Mouse (Mus musculus) lung, embryonic 16.5 days (tissue): ENCODE data around the gene Fgfr2. TPM values are rescaled to one million over a fixed set of nuclear protein-coding genes. Genes with fewer than 3 reads are reported as not detected.

Source experiments
- ATAC-seq: fragments of 200-750 bp; cut with Nextera tagmentation; 2 replicates; pipeline ENCODE4 v1.8.0; 2017; ENCODE audit warnings: low read depth, mild to moderate bottlenecking, moderate library complexity
- H3K27ac ChIP-seq: fragments of 300-500 bp; sonication (generic); 2 replicates; pipeline ENCODE4 v1.5.1; 2014; ENCODE audit warnings: mild to moderate bottlenecking, control low read depth, low read length
- H3K27me3 ChIP-seq: fragments of 300-500 bp; sonication (generic); 2 replicates; pipeline ENCODE4 v1.6.1; 2014; ENCODE audit warnings: low read depth, low read length, mixed read lengths; ENCODE audit not compliant: control insufficient read depth, insufficient read depth
- H3K36me3 ChIP-seq: fragments of 300-500 bp; sonication (generic); 2 replicates; pipeline ENCODE4 v1.6.1; 2014; ENCODE audit warnings: low read length; ENCODE audit not compliant: control insufficient read depth, insufficient read depth
- H3K4me1 ChIP-seq: fragments of 300-500 bp; sonication (generic); replicated peaks from 2 replicates; pipeline ENCODE4 v1.6.1; 2014; ENCODE audit warnings: low read length, mixed read lengths; ENCODE audit not compliant: control insufficient read depth, insufficient read depth
- H3K4me2 ChIP-seq: fragments of 300-500 bp; sonication (generic); 2 replicates; pipeline ENCODE4 v1.6.1; 2014; ENCODE audit warnings: low read depth, low read length, control low read depth
- H3K4me3 ChIP-seq: fragments of 300-500 bp; sonication (generic); 2 replicates; pipeline ENCODE4 v1.5.1; 2014; ENCODE audit warnings: mild to moderate bottlenecking, low read length, control low read depth
- H3K9ac ChIP-seq: fragments of 300-500 bp; sonication (generic); 2 replicates; pipeline ENCODE4 v1.6.1; 2014; ENCODE audit warnings: low read length, control low read depth
- H3K9me3 ChIP-seq: fragments of 300-500 bp; sonication (generic); 2 replicates; pipeline ENCODE4 v1.6.1; 2016; ENCODE audit warnings: low read length; ENCODE audit not compliant: control insufficient read depth
- WGBS: fragments of 180-500 bp; shearing (Covaris S2); extraction: QIAGEN DNeasy Blood & Tissue Kit; methylation state at CpG from one replicate; pipeline ENCODE4 v1.1.7; 2014; 5-methylcytosine and 5-hydroxymethylcytosine counted together
- polyA plus RNA-seq: library from polyadenylated mRNA; unstranded; fragments of >200 nt; fragmentation: Nextera tagmentation; extraction: Ambion mirVana; gene quantifications from 2 replicates; pipeline ENCODE4 v1.2.1, GENCODE M21; 2015

Gene Fgfr2
- polyA plus RNA-seq, 1 experiment from 2014 or later = 175 TPM

DNA sequence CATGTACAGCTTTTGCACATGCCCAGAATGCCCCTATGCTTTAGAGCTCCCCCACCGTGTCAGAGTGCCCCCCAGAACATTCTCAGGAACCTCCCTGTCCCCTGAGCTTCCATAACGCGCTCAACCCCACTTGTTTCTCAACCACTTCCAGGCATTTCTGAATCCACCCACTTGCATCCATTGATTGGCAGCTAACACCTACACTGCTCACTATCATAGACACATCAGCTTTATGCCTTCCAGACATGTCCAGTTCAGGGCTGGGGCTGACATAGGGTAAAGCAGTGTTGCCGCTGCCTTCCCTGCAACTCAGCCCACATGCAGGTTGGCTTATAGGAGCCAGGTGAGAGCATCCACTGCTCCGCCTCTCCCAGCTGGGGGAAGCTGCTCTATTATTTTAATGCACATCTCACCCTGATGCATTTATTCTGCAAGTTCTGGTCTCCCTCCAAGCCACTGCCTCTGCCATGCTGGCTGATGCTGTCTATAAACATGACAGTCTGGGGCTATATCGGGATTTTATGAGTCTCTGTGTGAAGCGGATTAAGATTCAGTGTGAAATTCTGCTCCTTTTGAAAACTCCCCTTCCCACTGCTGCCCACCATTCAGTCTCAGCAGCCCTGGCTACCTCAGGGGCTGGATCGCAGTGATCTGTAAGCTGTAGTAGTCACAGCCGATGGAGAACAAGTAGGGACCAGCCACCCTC is 914.1 kb downstream of the Fgfr2 start:
- Histone ChIP-seq H3K4me2 (no peak overlapping the region), H3K36me3 (no peaks in the 10 kb centered on the region), H3K4me3 (no peak overlapping the region), H3K27me3 (no peaks in the 10 kb centered on the region), H3K27ac (no peak overlapping the region), H3K4me1 (no peaks in the 10 kb centered on the region), H3K9me3 (no peaks in the 10 kb centered on the region), H3K9ac (no peak overlapping the region)
- ATAC-seq = no peak
- WGBS = 74% methylated on average over 9 of the region's 9 CpGs

DNA sequence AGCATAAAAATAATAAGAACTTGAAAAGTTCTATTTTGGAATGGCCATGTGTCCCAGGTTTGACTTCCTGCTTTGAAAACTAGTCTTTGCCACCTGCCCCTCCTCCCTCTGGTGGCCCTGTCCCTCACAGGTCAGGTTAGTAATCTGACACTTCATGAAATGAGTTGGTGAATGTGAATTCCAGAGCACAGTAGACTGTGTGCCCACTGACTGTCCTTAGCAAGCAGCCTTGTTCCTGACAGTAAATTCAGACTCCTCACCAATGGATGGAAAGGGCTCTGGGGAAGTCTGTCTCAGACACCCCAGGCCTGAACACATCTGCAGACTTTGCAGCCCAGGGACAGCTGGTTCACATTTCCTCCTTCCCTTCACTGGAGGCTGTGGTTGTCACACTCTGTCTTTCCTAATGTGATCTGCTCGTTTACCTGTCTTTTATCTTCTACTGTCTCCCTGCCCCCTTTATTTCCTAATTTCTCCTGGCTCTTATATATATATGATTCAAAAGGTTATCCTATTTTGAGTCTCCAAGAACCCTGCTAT is 919.0 kb downstream of the Fgfr2 start:
- Histone ChIP-seq H3K4me2 (no peak overlapping the region), H3K27me3 (no peaks in the 10 kb centered on the region), H3K9ac (no peak overlapping the region), H3K4me1 (no peaks in the 10 kb centered on the region), H3K27ac (no peak overlapping the region), H3K9me3 (no peaks in the 10 kb centered on the region), H3K4me3 (no peak overlapping the region), H3K36me3 (no peaks in the 10 kb centered on the region)
- ATAC-seq = peak; percentile 20; the same call in 1 of the 2 replicates
- 3% methylated on average over 1 of the region's 1 CpGs for WGBS

DNA sequence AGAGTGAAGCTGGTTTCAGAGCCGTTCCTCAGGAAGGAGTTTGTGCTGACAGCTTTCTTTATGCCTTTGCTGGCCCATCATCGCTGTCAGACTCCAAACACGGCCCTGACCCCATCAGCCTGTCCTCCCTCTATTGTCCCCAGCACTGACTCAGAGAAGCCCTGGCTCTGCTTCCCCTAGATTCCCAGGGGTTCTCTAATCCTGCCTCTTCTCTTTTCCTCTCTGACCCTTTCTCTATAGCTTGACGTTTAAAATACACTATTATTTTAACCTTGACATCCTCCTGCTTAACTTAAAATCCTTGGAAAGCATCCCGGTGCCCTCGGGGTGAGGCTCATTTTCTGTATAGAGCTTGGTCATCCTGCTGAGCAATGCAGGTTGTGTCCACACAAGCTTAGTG is 923.5 kb downstream of the Fgfr2 start:
- no peaks in the 10 kb centered on the region for H3K9me3 ChIP-seq
- no peaks in the 10 kb centered on the region for H3K4me1 ChIP-seq
- H3K27me3 ChIP-seq = no peaks in the 10 kb centered on the region
- H3K4me2 ChIP-seq = no peak overlapping the region
- H3K4me3 ChIP-seq = no peak overlapping the region
- no peak for ATAC-seq
- no peak overlapping the region for H3K27ac ChIP-seq
- no peak overlapping the region for H3K9ac ChIP-seq
- 35% methylated on average over 6 of the region's 6 CpGs for WGBS
- H3K36me3 ChIP-seq = no peaks in the 10 kb centered on the region

DNA sequence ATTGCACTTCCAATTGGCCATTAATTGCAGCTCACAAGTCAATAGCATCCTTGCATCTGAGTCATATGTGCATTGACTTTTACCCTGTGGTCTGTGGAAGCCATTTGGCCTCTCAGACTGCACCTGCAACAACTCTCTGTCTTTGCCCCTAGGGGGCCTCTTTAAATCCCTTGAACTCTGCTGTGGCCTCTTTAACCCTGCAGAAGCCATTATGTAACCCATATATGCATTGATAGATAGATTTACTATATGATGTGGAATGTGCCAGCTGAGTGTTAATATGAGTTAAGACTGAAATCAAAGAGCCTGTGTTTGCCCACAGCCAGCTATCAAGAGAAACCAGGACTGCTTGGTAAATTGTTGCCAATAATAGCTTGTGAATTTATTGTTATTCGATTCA is 924.3 kb downstream of the Fgfr2 start:
- H3K4me1 ChIP-seq = no peaks in the 10 kb centered on the region
- H3K9me3 ChIP-seq = no peaks in the 10 kb centered on the region
- ATAC-seq = no peak
- no peak overlapping the region for H3K27ac ChIP-seq
- no peaks in the 10 kb centered on the region for H3K27me3 ChIP-seq
- WGBS = 88% methylated on average over 1 of the region's 1 CpGs
- H3K4me2 ChIP-seq = no peak overlapping the region
- H3K9ac ChIP-seq = no peak overlapping the region
- no peak overlapping the region for H3K4me3 ChIP-seq
- H3K36me3 ChIP-seq = no peaks in the 10 kb centered on the region

DNA sequence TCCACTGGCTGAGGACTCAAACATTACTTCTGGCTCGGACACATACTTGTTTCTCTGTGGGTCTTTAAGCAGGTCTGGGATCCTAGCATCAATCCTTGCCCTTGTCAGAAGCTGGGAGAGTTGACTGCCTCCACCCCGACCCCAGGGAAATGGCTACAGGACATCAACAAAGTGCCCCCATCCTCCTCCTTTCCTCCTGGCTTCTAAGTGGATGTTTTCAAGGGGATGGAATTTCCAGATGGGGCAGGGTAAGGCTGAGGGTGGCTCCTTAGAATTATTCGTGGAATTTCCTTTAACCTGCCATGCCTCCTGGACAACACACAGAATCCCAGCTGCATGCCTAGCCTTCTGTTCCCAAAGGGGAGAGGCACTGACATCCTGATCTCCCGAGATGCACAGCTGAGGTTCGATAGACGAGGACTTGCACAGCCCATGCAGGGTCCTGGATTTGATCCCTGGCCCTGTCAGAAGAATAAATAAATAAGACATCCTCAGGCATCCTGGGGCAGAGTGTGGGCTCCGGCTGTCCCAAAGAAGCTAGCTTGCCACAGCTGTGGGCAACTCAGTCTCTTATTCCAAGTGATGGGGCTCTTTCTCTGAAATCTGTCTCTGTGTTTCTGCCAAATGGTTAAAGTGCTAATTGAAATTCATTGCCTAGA is 925.2 kb downstream of the Fgfr2 start:
- WGBS = 21% methylated on average over 7 of the region's 7 CpGs
- H3K4me3 ChIP-seq = no peak overlapping the region
- no peaks in the 10 kb centered on the region for H3K9me3 ChIP-seq
- no peaks in the 10 kb centered on the region for H3K36me3 ChIP-seq
- H3K9ac ChIP-seq = no peak overlapping the region
- H3K27me3 ChIP-seq = no peaks in the 10 kb centered on the region
- no peak overlapping the region for H3K27ac ChIP-seq
- H3K4me1 ChIP-seq = no peaks in the 10 kb centered on the region
- no peak for ATAC-seq
- H3K4me2 ChIP-seq = no peak overlapping the region

DNA sequence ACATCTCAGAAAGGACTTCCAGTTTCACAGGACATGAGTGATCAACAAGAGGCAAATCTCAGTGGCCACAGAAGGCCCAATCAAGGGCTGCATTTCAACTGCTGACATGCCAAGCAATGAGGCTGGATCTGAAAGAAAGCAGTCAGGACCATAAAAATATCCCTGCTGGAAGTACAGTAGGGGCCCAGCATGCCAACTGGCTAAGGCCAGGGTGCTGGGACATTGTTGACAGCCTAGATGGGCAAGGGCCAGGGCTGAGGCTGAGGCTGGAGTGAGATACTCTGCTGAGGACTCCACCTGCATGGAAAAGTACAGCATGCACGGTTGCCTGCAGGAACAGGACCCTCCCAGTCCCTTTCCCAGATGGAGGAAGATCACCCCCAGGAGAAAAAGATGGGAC is 926.6 kb downstream of the Fgfr2 start:
- no peaks in the 10 kb centered on the region for H3K27me3 ChIP-seq
- H3K27ac ChIP-seq = no peak overlapping the region
- H3K4me2 ChIP-seq = no peak overlapping the region
- no peaks in the 10 kb centered on the region for H3K4me1 ChIP-seq
- no peak for ATAC-seq
- 94% methylated on average over 1 of the region's 1 CpGs for WGBS
- no peak overlapping the region for H3K9ac ChIP-seq
- no peak overlapping the region for H3K4me3 ChIP-seq
- H3K36me3 ChIP-seq = no peaks in the 10 kb centered on the region
- no peaks in the 10 kb centered on the region for H3K9me3 ChIP-seq

DNA sequence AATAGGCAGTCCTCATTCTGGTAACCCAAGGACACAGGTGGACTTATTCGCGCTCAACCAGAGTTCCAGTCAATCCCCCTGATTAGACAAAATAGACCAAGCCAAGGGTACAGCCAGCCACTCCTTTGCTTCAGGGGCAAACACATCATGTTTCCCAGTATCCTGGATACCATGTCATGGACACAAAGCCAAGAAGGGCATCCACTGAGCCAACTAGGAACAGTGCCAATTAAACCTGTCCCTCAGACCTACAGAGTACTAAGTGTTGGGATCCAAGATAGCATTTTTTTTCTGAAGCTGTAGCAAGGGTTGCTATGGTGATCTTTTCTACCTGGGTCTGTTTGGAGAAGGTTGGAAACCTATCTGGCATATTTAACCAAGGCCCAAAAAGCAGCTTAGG is 929.5 kb downstream of the Fgfr2 start:
- no peak for ATAC-seq
- H3K4me1 ChIP-seq = no peaks in the 10 kb centered on the region
- H3K9me3 ChIP-seq = no peaks in the 10 kb centered on the region
- H3K4me3 ChIP-seq = no peak overlapping the region
- WGBS = 93% methylated on average over 2 of the region's 2 CpGs
- no peak overlapping the region for H3K27ac ChIP-seq
- H3K9ac ChIP-seq = no peak overlapping the region
- no peaks in the 10 kb centered on the region for H3K36me3 ChIP-seq
- no peaks in the 10 kb centered on the region for H3K27me3 ChIP-seq
- H3K4me2 ChIP-seq = no peak overlapping the region

DNA sequence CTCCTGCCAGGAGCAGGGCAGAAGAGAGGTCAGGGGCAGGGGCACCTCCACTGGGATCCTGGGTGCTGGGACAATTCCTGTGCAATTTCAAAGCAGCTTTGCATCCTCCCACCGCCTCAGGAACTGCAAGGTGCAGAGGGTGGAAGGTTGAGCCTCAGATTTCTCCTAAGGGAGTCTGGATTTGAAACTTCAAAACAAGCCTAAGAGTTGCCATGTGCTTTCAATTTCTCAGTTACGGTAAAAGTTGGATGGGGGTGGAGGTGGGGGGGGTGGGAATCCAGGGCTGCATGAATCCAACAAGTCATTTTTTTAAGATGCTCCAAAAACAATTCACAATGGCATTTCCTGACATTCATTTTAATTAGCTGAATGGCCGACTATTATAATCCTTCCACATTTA is 935.7 kb downstream of the Fgfr2 start:
- H3K27me3 ChIP-seq = no peaks in the 10 kb centered on the region
- H3K27ac ChIP-seq = no peak overlapping the region
- no peaks in the 10 kb centered on the region for H3K4me1 ChIP-seq
- no peaks in the 10 kb centered on the region for H3K9me3 ChIP-seq
- no peak overlapping the region for H3K4me2 ChIP-seq
- no peak overlapping the region for H3K4me3 ChIP-seq
- H3K36me3 ChIP-seq = no peaks in the 10 kb centered on the region
- no peak overlapping the region for H3K9ac ChIP-seq
- no peak for ATAC-seq
- 52% methylated on average over 3 of the region's 3 CpGs for WGBS

DNA sequence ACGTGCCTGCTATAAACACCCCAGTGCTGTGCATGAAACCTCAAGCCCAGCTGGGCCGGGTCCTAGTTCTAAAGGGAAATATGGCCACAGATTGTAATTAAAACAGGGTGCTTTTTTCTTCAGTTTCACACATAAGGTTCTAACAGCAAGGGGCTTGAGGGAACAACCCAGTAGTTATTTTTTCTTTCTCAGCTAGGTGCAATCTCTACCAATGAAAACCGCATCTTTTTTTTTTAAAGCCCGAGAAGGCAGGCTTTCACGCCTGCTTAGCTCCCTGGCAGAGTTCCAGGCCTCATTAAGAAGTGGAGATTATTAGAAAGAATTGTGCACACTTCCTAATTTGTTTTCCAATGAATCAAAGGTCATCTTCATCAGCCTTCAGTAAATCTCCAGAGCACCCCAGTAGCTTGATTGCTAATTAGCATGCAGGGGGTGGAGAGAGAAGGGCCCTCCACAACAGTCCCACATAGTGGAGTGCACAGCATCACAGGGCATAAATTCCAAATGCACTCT is 939.2 kb downstream of the Fgfr2 start:
- no peaks in the 10 kb centered on the region for H3K4me1 ChIP-seq
- H3K27me3 ChIP-seq = no peaks in the 10 kb centered on the region
- H3K4me3 ChIP-seq = no peak overlapping the region
- no peak overlapping the region for H3K4me2 ChIP-seq
- H3K36me3 ChIP-seq = no peaks in the 10 kb centered on the region
- H3K27ac ChIP-seq = no peak overlapping the region
- no peak for ATAC-seq
- H3K9ac ChIP-seq = no peak overlapping the region
- H3K9me3 ChIP-seq = no peaks in the 10 kb centered on the region
- WGBS = 58% methylated on average over 5 of the region's 5 CpGs
